Mouse (Mus musculus): ENCODE measurements at regions not wholly inside any gene's neighbourhood (a gene's known extent, or its start where the extent isn't known, plus 50 kb on each side); places are given as distances from the start of the nearest gene placed in this dataset.

DNA sequence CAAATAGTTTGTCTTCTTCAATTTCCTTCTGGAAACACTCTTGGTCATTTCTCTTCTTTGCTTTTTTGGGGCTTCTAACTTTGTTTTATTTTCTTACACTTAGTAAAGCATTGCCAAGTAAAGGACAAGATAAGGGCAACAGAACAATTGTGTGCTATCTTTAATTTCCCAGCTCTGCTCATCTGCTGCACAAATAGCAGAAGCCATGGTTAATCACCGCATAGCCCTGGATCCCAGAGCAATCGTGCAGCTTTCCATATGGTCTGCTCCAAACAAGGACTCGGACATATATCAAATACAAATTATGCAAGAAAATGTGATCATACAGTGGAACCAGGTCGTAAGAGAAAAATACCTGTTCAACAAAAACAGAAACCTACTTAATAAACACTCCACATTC is 187.0 kb downstream of the Ndufa4 start:
- TF ChIP-seq POLR2A (IDR thresholded peaks at IDR 0.05; ENCODE audit: low read depth, low read length) = no peak
- no peak for TF ChIP-seq CTCF (IDR thresholded peaks at IDR 0.05; ENCODE audit: borderline replicate concordance, insufficient read depth, low read length)
